8 mouse cellular contexts compared by ENCODE assay signal in the genomic region with DNA sequence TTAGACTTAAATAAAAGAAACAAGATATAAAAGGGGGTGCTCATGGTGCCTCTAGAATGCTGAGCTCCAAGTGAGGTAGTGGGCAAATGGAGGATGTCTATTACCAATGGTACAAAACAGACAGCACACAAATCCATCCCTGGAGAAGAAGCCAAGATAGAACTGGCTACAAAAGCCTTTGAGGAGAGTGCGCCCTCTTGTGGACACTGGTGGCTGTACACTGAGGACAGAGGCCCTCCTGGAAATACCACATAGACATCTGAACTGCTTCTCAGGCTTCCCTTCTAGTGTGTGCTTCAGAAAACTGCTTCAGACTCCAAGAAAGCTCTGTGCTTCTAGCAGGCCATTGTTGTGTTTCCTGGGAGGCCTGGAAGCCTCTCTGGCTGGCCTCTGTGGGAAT. TPM values are rescaled to one million over a fixed set of nuclear protein-coding genes. Genes with fewer than 3 reads are reported as not detected.
DNase-seq lines count a peak whose midpoint lies in the region; ATAC-seq and TF ChIP-seq lines count a peak whose summit lies in the region.

No protein-coding gene starts in this region.

- no peak overlapping the region for H3K9ac ChIP-seq in intestine, postnatal 0 days (ENCODE audit: low read depth, low read length)
- no peak overlapping the region for H3K9ac ChIP-seq in intestine, embryonic 16.5 days (ENCODE audit: low read depth, low read length)

- H3K36me3 ChIP-seq in intestine, postnatal 0 days (ENCODE audit: control insufficient read depth, insufficient read depth): 0 out of 2 replicates have a peak, but pooled peaks cover 4% of the 10 kb centered on the region
- H3K36me3 ChIP-seq in intestine, embryonic 16.5 days (ENCODE audit: control insufficient read depth, insufficient read depth, low read length): no peaks in the 10 kb centered on the region
- 0 out of 2 replicates have a peak, but pooled peaks cover 2% of the 10 kb centered on the region for H3K36me3 ChIP-seq in limb, embryonic 10.5 days

- H3K9me3 ChIP-seq in intestine, postnatal 0 days (ENCODE audit: control insufficient read depth): no peaks in the 10 kb centered on the region
- H3K9me3 ChIP-seq in intestine, embryonic 16.5 days (ENCODE audit: control insufficient read depth, low read length): no peaks in the 10 kb centered on the region
- no peaks in the 10 kb centered on the region for H3K9me3 ChIP-seq in limb, embryonic 10.5 days (replicated peaks)

- H3K4me2 ChIP-seq in intestine, postnatal 0 days (replicated peaks; ENCODE audit: low read depth): no peak overlapping the region
- H3K4me2 ChIP-seq in intestine, embryonic 16.5 days (ENCODE audit: low read depth, low read length): no peak overlapping the region

- ATAC-seq in intestine, postnatal 0 days: no peak
- no peak for ATAC-seq in intestine, embryonic 16.5 days
- peak; percentile 56 to 69; a peak in 2 of 4 replicates for ATAC-seq in hematopoietic stem cell, adult 5-6 weeks (replicated peaks in 1 of 2; ENCODE audit: insufficient read depth in 1 of 2, low FRiP score in 2 of 2, low TSS enrichment in 1 of 2, low read depth in 1 of 2, poor library complexity in 2 of 2, severe bottlenecking in 2 of 2)

- no peaks in the 10 kb centered on the region for H3K4me1 ChIP-seq in intestine, postnatal 0 days (replicated peaks; ENCODE audit: control insufficient read depth, insufficient read depth, low read length)
- no peaks in the 10 kb centered on the region for H3K4me1 ChIP-seq in intestine, embryonic 16.5 days (ENCODE audit: control insufficient read depth, insufficient read depth, low read length)
- H3K4me1 ChIP-seq in limb, embryonic 10.5 days: 0 out of 2 replicates have a peak, but pooled peaks cover 3% of the 10 kb centered on the region

- H3K27ac ChIP-seq in intestine, postnatal 0 days (ENCODE audit: low read depth, low read length): no peak overlapping the region
- no peak overlapping the region for H3K27ac ChIP-seq in intestine, embryonic 16.5 days (ENCODE audit: low read length)
- H3K27ac ChIP-seq in limb, embryonic 10.5 days: no peak overlapping the region

- 0% methylated on average over 1 of the region's 1 CpGs for WGBS in intestine, postnatal 0 days
- 0% methylated on average over 1 of the region's 1 CpGs for WGBS in intestine, embryonic 16.5 days
- WGBS in limb, embryonic 10.5 days: 0% methylated on average over 1 of the region's 1 CpGs

- peak; percentile 64 to 92 for DNase-seq in adrenal gland, adult (ENCODE audit: inconsistent age in 2 of 2, low spot score in 1 of 2)
- peak; percentile 85 for DNase-seq in embryo, embryonic 10 days (ENCODE audit: low spot score)
- peak; percentile 79 for DNase-seq in limb, embryonic 10.5 days (ENCODE audit: low spot score)
- DNase-seq in ovary, postnatal 36 days (ENCODE audit: low spot score): peak; percentile 68
- peak; percentile 83 for DNase-seq in thymus, postnatal 14 days

- H3K27me3 ChIP-seq in intestine, postnatal 0 days (replicated peaks; ENCODE audit: control insufficient read depth, insufficient read depth, low read length): no peaks in the 10 kb centered on the region
- H3K27me3 ChIP-seq in intestine, embryonic 16.5 days (replicated peaks; ENCODE audit: control insufficient read depth, insufficient read depth, low read length): no peaks in the 10 kb centered on the region
- H3K27me3 ChIP-seq in limb, embryonic 10.5 days (ENCODE audit: low read depth, poor library complexity, severe bottlenecking): no peaks in the 10 kb centered on the region

- no peak overlapping the region for H3K4me3 ChIP-seq in intestine, postnatal 0 days (ENCODE audit: low read depth, low read length)
- H3K4me3 ChIP-seq in intestine, embryonic 16.5 days (ENCODE audit: low read length): no peak overlapping the region
- H3K4me3 ChIP-seq in limb, embryonic 10.5 days: no peak overlapping the region

- TF ChIP-seq CTCF in intestine, postnatal 0 days (IDR thresholded peaks at IDR 0.05; ENCODE audit: low read depth): peak; percentile 92

RNA-seq across cellular contexts. Expression of a gene that starts 9.1 kb away (rescaled TPM):
- 3.5 and 3.8 TPM in 2 replicates for polyA plus RNA-seq in intestine, postnatal 0 days (2015; fragmentation: Nextera tagmentation; extraction: Ambion mirVana)
- 4.5 and 5.3 TPM in 2 replicates for polyA plus RNA-seq in intestine, embryonic 16.5 days (2015; fragmentation: Nextera tagmentation; extraction: Ambion mirVana)
- 5.0 and 9.0 TPM in 2 replicates for total RNA-seq in hematopoietic stem cell, adult 5-6 weeks (2017)
- 2.6 and 3.5 TPM in 2 replicates for polyA plus RNA-seq in limb, embryonic 10.5 days (2016; fragmentation: Nextera tagmentation; extraction: Ambion mirVana)

RNA-seq across cellular contexts. Expression of a gene that starts 32.4 kb away (rescaled TPM):
- 5.3 and 5.6 TPM in 2 replicates for polyA plus RNA-seq in intestine, postnatal 0 days (2015; fragmentation: Nextera tagmentation; extraction: Ambion mirVana)
- 7.8 and 9.7 TPM in 2 replicates for polyA plus RNA-seq in intestine, embryonic 16.5 days (2015; fragmentation: Nextera tagmentation; extraction: Ambion mirVana)
- total RNA-seq in hematopoietic stem cell, adult 5-6 weeks (2017): 2.7 and 5.3 TPM in 2 replicates
- polyA plus RNA-seq in limb, embryonic 10.5 days (2016; fragmentation: Nextera tagmentation; extraction: Ambion mirVana): 1.4 and 2.0 TPM in 2 replicates

RNA-seq across cellular contexts. Expression of a gene that starts 32.5 kb away (rescaled TPM):
- 30.6 and 30.7 TPM in 2 replicates for polyA plus RNA-seq in intestine, postnatal 0 days (2015; fragmentation: Nextera tagmentation; extraction: Ambion mirVana)
- 26.4 and 30.4 TPM in 2 replicates for polyA plus RNA-seq in intestine, embryonic 16.5 days (2015; fragmentation: Nextera tagmentation; extraction: Ambion mirVana)
- 61.5 and 65.9 TPM in 2 replicates for total RNA-seq in hematopoietic stem cell, adult 5-6 weeks (2017)
- 38.8 and 45.7 TPM in 2 replicates for polyA plus RNA-seq in limb, embryonic 10.5 days (2016; fragmentation: Nextera tagmentation; extraction: Ambion mirVana)

RNA-seq across cellular contexts. Expression of a gene that starts 34.2 kb away (rescaled TPM):
- polyA plus RNA-seq in intestine, postnatal 0 days (2015; fragmentation: Nextera tagmentation; extraction: Ambion mirVana): 179 and 181 TPM in 2 replicates
- polyA plus RNA-seq in intestine, embryonic 16.5 days (2015; fragmentation: Nextera tagmentation; extraction: Ambion mirVana): 236 TPM in 2 replicates
- total RNA-seq in hematopoietic stem cell, adult 5-6 weeks (2017): 354 and 532 TPM in 2 replicates
- polyA plus RNA-seq in limb, embryonic 10.5 days (2016; fragmentation: Nextera tagmentation; extraction: Ambion mirVana): 153 and 163 TPM in 2 replicates

Comparison
In these comparisons a context has a peak if more than half of its experiments do, and no peak if none do; other contexts are left out.
1. ATAC-seq: peak in hematopoietic stem cell, adult 5-6 weeks (2 of 2); none in intestine, postnatal 0 days (single experiment) and intestine, embryonic 16.5 days (single experiment).
2. Peak in every context shown above with its lines, with median percentiles within 50 percentile points of each other: DNase-seq.